Mouse (Mus musculus) heart, adult 2 months (tissue): ENCODE data around the gene Rhoc. TPM values are rescaled to one million over a fixed set of nuclear protein-coding genes. Genes with fewer than 3 reads are reported as not detected.
"Not testable (repeated sequence)": the region's sequence is repeated elsewhere in the genome, so short reads cannot be mapped to it uniquely, and the experiment has no call there.

Source experiments
- DNase-seq, 2 experiments: peaks; one replicate each; pipeline ENCODE4 v3.0.0; 2021
- H3K27ac ChIP-seq: fragments of 200-600 bp; 2 replicates; pipeline ENCODE4 v1.8.1; 2022
- H3K27me3 ChIP-seq: fragments of 200-500 bp; 2 replicates; pipeline ENCODE4 v1.6.1; 2012; ENCODE audit warnings: mild to moderate bottlenecking, low read length, inconsistent platforms, mixed read lengths; ENCODE audit not compliant: control insufficient read depth, insufficient read depth
- H3K36me3 ChIP-seq: fragments of 200-500 bp; 2 replicates; pipeline ENCODE4 v1.6.1; 2012; ENCODE audit warnings: low read length, inconsistent platforms; ENCODE audit not compliant: control insufficient read depth, insufficient read depth
- H3K4me1 ChIP-seq: fragments of 200-500 bp; 2 replicates; pipeline ENCODE4 v1.6.1; 2011; ENCODE audit warnings: low read length; ENCODE audit not compliant: control insufficient read depth, insufficient read depth
- H3K4me3 ChIP-seq: fragments of 200-600 bp; 2 replicates; pipeline ENCODE4 v1.8.1; 2022
- H3K79me2 ChIP-seq: fragments of 200-500 bp; replicated peaks from 2 replicates; pipeline ENCODE4 v1.6.1; 2012; ENCODE audit warnings: mild to moderate bottlenecking, inconsistent platforms, low read length, moderate library complexity, mixed read lengths; ENCODE audit not compliant: control insufficient read depth, insufficient read depth
- H3K9ac ChIP-seq: fragments of 200-500 bp; 2 replicates; pipeline ENCODE4 v1.6.1; 2012; ENCODE audit warnings: low read depth, mild to moderate bottlenecking, control low read depth, inconsistent platforms, low read length, mixed read lengths
- CTCF ChIP-seq: fragments of 200-600 bp; IDR thresholded peaks from 2 replicates; pipeline ENCODE4 v1.8.1; 2022; ENCODE audit warnings: antibody characterized with exemption, mild to moderate bottlenecking, moderate library complexity
- EP300 ChIP-seq: fragments of 200-500 bp; IDR thresholded peaks from 2 replicates; pipeline ENCODE4 v1.6.1; 2011; ENCODE audit warnings: low read depth, low read length, control low read depth; ENCODE audit not compliant: insufficient read depth
- POLR2A ChIP-seq: fragments of 200-500 bp; IDR thresholded peaks from 2 replicates; pipeline ENCODE4 v1.6.1; 2011; ENCODE audit warnings: mild to moderate bottlenecking, low read depth, low read length, control low read depth; ENCODE audit not compliant: insufficient read depth
- WGBS: fragments of 180-500 bp; shearing (Covaris S2); methylation state at CpG from one replicate; pipeline ENCODE4 v1.1.7; 2018; 5-methylcytosine and 5-hydroxymethylcytosine counted together
- intact Hi-C: fragments of 180-260 bp; cut with DNase I; formaldehyde crosslinking; loops from one replicate; pipeline ENCODE4 v1.15.1; 2025
- polyA plus RNA-seq: library from polyadenylated mRNA; depleted of rRNA; stranded (reverse); fragments of >200 nt; gene quantifications from 2 replicates; pipeline ENCODE4 v1.2.3, GENCODE M21; 2012
- total RNA-seq, 2 experiments: library from RNA; stranded (reverse); gene quantifications; 2 replicates each; pipeline ENCODE4 v1.2.3; 2021

Gene Rhoc
- total and polyA plus RNA-seq, 3 experiments, result 83.8 to 89.9 (median 85.3) TPM

- 30% methylated on average over 5 of the region's 5 CpGs for WGBS
- intact Hi-C loops, result no loop called here
- H3K27me3 ChIP-seq, result no peaks in the 10 kb centered on the region
- H3K4me1 ChIP-seq, result no peaks in the 10 kb centered on the region
- peak overlapping the region; percentile 31 for H3K4me3 ChIP-seq
- no peak overlapping the region for H3K27ac ChIP-seq
- no peak for DNase-seq
- TF ChIP-seq EP300 (no peak), CTCF (no peak), POLR2A (no peak)
- H3K9ac ChIP-seq, result no peak overlapping the region
- H3K79me2 ChIP-seq, result no peaks in the 10 kb centered on the region
- H3K36me3 ChIP-seq, result no peaks in the 10 kb centered on the region
These were observed 29.3 kb upstream of the Rhoc start for GRCm38 (mm10) chr3:104758869-104759268.

- not testable (repeated sequence) for H3K36me3 ChIP-seq, H3K4me1 ChIP-seq, DNase-seq, H3K27me3 ChIP-seq, H3K27ac ChIP-seq, H3K9ac ChIP-seq, H3K4me3 ChIP-seq, H3K79me2 ChIP-seq
- 45% methylated on average over 20 of the region's 20 CpGs for WGBS
- intact Hi-C loops, result loop anchor here (5.0 kb wide), 1 partner anchor 50 kb away; no protein-coding TSS in a partner anchor
These were observed 25.9 kb upstream of the Rhoc start for GRCm38 (mm10) chr3:104762103-104762863.

- no peak for DNase-seq
- peak; percentile 67 for TF ChIP-seq CTCF
- no peak for TF ChIP-seq POLR2A
- no peaks in the 10 kb centered on the region for H3K4me1 ChIP-seq
- H3K27me3 ChIP-seq, result no peaks in the 10 kb centered on the region
- H3K27ac ChIP-seq, result no peak overlapping the region
- H3K36me3 ChIP-seq, result no peaks in the 10 kb centered on the region
- no peaks in the 10 kb centered on the region for H3K79me2 ChIP-seq
- intact Hi-C loops, result no loop called here
- no peak overlapping the region for H3K9ac ChIP-seq
- H3K4me3 ChIP-seq, result no peak overlapping the region
- 20% methylated on average over 4 of the region's 4 CpGs for WGBS
These were observed 23.2 kb upstream of the Rhoc start for GRCm38 (mm10) chr3:104765021-104765420.

GRCm38 (mm10) chr3:104767141-104767540, 21.0 kb upstream of the Rhoc start:
- Histone ChIP-seq H3K79me2 (no peaks in the 10 kb centered on the region), H3K4me3 (no peak overlapping the region), H3K27me3 (no peaks in the 10 kb centered on the region), H3K27ac (no peak overlapping the region), H3K4me1 (no peaks in the 10 kb centered on the region), H3K9ac (no peak overlapping the region), H3K36me3 (no peaks in the 10 kb centered on the region)
- 40% methylated on average over 2 of the region's 2 CpGs for WGBS
- intact Hi-C loops, result no loop called here
- TF ChIP-seq EP300 (no peak), POLR2A (no peak), CTCF (no peak)
- DNase-seq, result no peak

GRCm38 (mm10) chr3:104767716-104768115, 20.5 kb upstream of the Rhoc start:
- Histone ChIP-seq H3K4me3 (no peak overlapping the region), H3K9ac (no peak overlapping the region), H3K79me2 (no peaks in the 10 kb centered on the region), H3K4me1 (no peaks in the 10 kb centered on the region), H3K27me3 (no peaks in the 10 kb centered on the region), H3K36me3 (no peaks in the 10 kb centered on the region), H3K27ac (no peak overlapping the region)
- no peak for DNase-seq
- intact Hi-C loops, result no loop called here
- TF ChIP-seq EP300, result no peak
- TF ChIP-seq POLR2A, result no peak
- no peak for TF ChIP-seq CTCF
- 67% methylated on average over 4 of the region's 4 CpGs for WGBS

GRCm38 (mm10) chr3:104769135-104769534, 19.0 kb upstream of the Rhoc start:
- no peaks in the 10 kb centered on the region for H3K79me2 ChIP-seq
- TF ChIP-seq POLR2A (no peak), EP300 (no peak), CTCF (no peak)
- H3K27ac ChIP-seq, result no peak overlapping the region
- H3K4me3 ChIP-seq, result no peak overlapping the region
- WGBS, result 55% methylated on average over 3 of the region's 3 CpGs
- no peaks in the 10 kb centered on the region for H3K27me3 ChIP-seq
- no peaks in the 10 kb centered on the region for H3K36me3 ChIP-seq
- no peak for DNase-seq
- no peak overlapping the region for H3K9ac ChIP-seq
- intact Hi-C loops, result no loop called here
- no peaks in the 10 kb centered on the region for H3K4me1 ChIP-seq
